Mouse (Mus musculus) kidney, postnatal 4 days (tissue): ENCODE measurements around the gene Ppp1r12a.

ENCODE experiments used
- DNase-seq, 2 experiments: peaks; one replicate each; pipeline ENCODE4 v3.0.0; 2021; ENCODE audit warnings: mixed read lengths in 2 of 2

Ppp1r12a gene

GRCm38 (mm10) chr10:108161261-108162256, at the start of gene Ppp1r12a:
Gene Ppp1r12a, plus strand, starts transcription at chr10:108162193.
- peak; percentile 95 to 97 for DNase-seq

GRCm38 (mm10) chr10:108113361-108114237, 48.4 kb upstream of the Ppp1r12a start:
- no peak for DNase-seq

DNA sequence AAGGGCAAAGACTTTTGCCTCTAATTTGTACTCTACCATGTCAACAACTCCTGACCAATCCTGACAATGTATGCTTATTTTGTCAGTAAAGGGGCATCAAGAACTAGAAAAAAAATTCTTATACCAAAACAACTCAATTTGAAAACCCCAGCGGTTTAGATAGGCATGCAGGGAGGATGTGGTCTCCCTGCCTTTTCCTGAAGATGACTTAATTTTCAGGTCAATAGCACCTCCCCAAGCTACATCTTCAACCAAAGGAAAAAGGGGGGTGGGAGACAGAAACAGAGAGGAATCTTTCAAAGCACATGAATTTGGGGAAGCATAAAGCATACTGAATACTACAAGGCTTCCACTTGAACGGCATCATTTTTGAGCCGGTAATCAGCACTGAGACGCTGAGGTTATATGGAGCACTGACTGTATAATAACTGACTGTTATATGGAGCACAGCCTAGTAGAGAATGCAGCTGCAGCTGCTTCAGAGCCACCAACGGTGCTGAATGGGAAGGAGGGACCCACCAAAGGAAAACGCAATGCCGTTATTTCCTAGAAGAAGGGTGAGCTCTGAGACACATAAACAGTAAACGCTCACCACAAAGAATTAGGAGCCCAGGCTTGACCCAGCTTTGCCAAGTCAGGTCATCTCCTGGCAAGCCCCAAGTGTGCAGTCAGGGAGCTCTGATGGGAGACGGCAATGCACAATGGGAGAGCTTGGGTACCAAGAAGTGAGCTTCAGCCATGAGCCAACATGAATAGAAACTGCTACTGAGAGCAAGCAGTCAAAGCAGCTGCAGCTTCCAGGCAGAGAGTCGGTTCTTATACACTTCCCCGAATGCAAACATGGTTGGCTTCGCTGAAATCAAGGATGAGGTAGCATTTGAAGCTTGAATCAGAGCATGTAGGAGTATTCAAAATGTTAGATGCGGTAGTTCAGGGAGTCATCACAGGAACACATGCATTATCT, 43.5 kb upstream of the Ppp1r12a start:
- DNase-seq, result no peak

DNA sequence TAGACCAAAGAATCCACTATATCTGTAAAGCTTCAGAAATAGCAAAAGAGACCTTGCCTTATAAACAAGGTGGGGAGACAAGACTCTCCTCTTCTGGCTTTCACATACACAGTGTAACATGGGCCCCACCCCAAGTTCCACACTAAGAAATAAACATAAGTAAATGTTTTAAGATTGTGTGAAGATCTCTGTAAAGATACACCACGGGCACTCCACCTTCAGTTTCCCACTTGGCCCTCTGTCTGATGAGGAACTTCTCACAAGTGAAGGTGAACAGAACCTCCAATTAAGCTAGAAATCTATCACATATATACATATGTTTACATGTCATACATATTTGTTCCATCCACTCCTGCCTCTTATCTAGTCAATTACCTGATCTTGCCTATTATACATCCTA, 42.6 kb upstream of the Ppp1r12a start:
- DNase-seq, result no peak

DNA sequence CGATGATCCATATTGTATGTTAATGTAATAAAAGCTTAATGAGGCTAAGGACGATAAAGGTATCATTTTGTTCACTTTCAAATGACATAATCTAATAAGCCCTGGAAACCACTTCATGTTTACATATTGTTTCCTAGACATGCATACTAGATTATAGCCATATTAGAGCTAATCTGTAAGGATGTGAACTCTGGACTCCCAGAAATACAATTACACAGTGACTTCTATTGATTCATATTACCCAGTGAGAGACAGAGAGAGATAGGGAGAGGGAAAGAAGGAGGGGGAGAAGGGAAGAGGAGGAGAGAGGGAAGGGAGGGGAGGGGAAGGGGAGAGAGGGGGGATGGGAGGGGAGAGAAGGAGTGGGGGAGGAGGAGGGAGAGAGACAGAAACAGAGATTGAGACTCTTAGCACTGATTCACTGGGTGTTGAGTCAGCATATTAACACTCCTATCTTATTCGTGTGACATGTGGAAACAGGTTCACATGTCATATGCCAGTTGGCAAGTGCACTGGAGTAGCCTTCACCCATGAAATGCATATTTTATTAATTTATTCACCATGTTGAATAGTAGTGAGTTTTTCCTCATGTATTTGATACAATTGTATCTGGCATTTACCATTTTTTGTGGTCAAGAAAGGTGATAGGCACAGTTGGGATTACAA, 36.9 kb upstream of the Ppp1r12a start:
- no peak for DNase-seq

DNA sequence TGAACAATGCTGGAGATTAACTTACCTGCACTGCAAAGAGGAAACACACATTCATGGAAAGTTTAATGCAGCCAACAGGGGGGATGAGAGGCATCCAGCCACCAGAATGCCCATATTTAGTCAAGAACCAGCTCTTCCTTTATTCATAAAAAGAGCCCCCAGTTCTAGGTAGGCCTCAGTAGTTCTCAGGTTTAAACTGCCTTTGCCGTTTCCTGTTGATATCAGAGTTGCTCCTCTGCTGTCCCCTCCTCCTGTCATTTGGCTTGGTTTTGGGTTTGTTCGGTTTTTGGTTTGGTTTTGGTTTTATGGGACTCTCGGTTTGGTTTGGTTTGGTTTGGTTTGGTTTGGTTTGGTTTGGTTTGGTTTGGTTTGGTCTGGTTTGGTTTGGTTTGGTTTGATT, 32.8 kb upstream of the Ppp1r12a start:
- DNase-seq, result no peak

- DNase-seq, result peak in 1 of 2 experiments; percentile 10
Measured at GRCm38 (mm10) chr10:108131858-108132257, 30.1 kb upstream of the Ppp1r12a start.

- DNase-seq, result no peak
Measured at GRCm38 (mm10) chr10:108133253-108133652, 28.7 kb upstream of the Ppp1r12a start.

DNA sequence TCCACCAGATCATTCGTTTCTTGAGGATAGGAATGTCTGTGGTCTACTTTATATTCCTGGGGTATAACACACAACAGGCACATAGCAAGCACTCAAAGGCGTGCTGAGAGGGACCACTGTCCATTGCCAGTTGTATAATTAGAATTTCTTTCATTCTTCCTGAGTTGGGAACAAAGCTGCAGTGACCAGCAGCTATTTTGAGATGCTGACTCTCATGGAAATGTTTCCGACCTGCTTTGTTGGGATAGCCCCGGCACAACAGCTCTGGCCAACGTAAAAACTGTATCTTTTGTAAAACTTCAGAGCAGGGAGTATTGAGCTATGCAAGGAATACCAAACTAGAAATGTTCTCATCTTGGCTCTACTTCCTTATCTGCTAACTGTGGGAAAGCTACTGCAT, 28.2 kb upstream of the Ppp1r12a start:
- DNase-seq, result no peak

DNA sequence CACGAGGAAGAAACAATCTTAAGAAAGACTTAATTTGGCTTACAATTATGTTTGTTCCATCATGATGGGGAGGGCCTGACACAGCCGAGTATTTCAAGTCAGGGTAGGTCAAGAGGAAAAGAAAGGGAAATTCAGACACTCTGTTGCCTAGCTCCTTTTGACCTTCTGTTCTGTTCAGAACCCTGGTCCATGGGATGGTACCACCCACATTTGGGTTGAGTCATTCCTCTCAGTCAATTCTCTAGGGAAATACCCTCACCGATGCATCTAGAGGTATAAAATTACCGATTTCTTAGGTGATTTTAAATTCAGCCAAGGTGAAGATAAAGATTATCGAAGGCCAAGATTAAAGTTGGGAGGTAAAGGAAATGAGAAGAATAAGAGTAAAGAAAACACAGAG, 23.6 kb upstream of the Ppp1r12a start:
- DNase-seq, result no peak

DNA sequence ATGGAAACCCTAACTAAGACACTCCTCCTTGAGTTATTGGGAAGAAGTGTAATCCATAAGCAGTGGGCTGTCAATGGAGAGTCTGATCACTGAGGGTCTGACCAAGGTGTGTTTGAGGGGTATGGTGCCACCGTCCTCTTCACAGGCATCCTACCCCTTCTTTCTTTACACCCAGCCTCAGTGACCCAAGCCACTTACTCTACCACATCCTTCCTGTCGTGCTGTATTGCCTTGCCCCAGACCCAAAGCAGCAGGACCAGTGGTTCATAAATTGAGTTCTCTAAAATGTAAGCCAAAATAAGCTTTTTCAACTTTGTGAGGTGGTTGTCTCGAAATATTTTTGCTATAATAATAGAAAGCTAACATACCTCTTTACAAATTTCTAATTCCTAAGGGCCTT, 22.2 kb upstream of the Ppp1r12a start:
- no peak for DNase-seq

DNA sequence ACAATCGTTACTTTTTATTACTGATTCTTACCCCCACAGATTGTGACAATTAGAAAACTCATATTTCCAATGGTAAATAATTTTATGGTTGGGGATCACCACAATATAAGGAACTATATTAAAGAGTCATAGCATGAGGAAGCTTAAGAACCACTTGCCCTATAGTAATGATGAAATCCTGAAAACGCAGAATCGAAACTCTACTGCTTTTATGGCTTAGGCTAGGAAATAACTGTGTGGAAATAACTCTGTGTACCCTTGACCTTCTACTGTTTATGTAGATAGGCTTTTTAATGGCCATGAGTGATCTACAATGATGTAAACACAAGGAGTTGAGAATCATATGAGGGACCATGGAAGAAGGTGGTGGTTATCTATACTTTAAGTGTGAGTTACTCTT, 21.3 kb upstream of the Ppp1r12a start:
- no peak for DNase-seq

DNA sequence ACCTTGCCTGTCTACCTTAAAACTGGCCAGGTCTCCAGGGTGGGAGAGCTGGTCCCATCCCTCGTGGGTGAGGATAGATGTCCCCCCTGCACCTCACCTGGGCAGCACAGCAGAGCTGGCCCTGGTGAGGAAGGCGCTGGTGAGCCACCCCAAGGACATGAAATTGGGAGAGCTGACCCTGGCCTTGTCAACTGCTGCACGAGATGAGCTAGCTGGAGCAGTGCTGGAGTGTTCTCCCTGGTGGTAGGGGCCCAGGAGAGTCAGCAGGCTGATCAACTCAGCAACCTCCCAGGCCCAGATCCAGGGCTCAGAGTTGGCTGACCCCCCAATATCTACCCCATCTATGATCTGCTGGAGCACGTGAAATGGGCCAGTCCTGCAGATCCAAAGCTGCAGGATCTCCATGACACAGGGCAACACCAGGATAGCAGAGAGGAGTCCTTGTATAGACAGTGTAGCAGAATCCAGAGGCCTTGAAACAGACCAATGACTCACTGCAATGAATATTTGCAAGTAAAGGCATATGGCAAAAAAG, 17.9 kb upstream of the Ppp1r12a start:
- DNase-seq, result no peak

- no peak for DNase-seq
Measured at GRCm38 (mm10) chr10:108145701-108146100, 16.3 kb upstream of the Ppp1r12a start.

DNA sequence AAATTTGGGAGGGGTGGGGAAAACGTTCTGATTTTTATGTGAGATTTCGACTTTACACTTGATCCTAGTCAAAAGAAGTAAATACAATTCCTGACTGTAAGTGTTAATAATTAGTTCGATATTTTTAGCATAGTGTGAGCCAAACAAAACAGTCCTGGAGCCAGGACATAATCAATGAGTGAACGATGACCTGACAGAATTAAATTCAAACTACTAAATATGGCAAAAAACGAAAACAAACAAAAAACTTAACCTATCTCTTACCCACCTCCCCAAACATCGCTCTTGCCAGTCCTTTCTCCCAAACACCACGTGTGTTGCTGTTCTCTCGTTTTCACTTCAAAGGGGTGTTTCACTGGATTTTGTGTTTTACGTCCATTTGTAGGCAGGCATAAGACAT, 15.0 kb upstream of the Ppp1r12a start:
- DNase-seq, result no peak

DNA sequence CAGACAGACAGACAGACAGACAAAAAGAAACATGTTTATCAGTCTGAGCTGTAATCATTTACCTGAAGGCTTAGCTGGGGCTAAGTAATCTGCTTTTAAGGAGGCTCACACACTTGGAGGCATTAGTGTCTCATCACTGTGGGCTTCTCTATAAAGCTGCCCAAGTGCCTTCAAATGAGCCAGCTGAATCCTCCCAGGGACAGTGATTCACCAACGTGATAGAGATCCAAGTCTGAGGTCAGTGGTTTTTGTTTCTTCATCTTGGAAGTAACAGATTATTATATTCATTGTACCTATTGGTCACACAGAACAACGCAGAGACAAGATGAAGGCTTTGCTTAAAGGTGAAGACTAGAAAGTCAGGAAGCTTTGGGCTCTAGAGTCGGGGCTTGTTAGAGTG, 8.7 kb upstream of the Ppp1r12a start:
- no peak for DNase-seq

- peak in 1 of 2 experiments; percentile 14 for DNase-seq
Measured at GRCm38 (mm10) chr10:108155042-108155686, 6.8 kb upstream of the Ppp1r12a start.

DNA sequence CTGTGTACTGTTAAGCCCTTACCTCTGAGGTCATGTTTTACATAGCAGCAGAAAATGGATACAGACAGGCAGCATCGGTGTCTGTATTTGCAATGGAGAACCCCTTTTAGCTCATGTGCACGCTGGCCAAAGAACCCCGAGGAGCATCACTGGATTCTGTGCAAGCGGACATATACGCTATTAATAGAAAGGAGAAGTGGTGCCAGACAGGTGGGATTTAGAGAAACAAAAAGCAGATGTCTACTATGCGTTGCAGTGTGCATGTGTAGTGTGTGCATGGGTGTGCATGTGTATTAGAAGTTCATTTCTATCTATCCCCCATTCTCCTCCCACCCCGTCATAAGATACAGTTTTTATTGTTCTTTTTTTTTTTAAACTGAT, 6.3 kb upstream of the Ppp1r12a start:
- DNase-seq, result no peak

DNA sequence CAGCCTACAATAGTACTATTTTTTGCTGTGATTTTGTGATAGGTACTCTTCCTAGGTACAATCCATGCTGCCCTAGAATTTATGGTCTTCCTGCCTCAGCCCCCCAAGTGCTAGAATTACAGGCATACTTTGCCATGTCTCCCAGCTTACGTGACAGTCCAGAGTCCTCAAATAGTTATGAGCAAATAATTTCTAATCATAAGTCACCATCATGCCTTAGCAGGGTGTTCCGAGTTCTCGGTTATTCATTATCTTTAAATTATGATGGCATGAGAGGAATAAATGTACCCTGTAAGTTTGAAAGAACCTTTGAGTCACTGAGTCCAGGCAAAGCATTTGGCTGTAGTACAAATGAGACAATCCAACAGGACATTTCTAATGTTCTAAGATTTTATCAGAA, 5.9 kb upstream of the Ppp1r12a start:
- no peak for DNase-seq

- DNase-seq, result no peak
Measured at GRCm38 (mm10) chr10:108159002-108159401, 3.0 kb upstream of the Ppp1r12a start.
